Mouse (Mus musculus) bone marrow macrophage, adult 2 months (primary cell): ENCODE measurements around the gene Atraid.

Source experiments
- CTCF ChIP-seq: IDR thresholded peaks from 2 replicates; pipeline ENCODE4 v1.5.1; 2012; ENCODE audit warnings: low read depth, mild to moderate bottlenecking, low read length, moderate library complexity
- POLR2A ChIP-seq: IDR thresholded peaks from 2 replicates; pipeline ENCODE4 v1.6.1; 2012; ENCODE audit warnings: mild to moderate bottlenecking, low read depth, low read length, borderline replicate concordance

DNA sequence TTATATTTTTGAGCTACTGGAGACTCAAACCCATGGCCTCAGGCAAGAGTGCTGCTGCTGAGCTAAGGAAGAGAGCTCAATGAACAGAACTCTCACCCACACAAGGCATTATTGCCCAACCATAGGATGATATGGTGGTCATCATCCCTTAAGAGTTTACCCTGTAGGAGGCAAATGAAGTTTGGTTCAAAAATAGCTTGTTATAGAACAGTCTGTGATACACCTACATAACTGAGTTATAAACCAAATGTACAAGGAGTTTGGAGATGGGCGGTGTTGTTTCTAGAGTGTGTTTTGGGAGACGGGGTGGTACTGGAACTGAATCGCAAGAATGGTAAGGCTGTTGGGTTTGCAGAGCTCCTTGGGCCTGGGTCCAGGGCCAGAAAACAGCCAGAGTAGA is 21.7 kb downstream of the Atraid start:
- TF ChIP-seq CTCF, result no peak
- no peak for TF ChIP-seq POLR2A
